ENCODE assay signal across 20 mouse cellular contexts in genomic region chr1:163159911-163160310, GRCm38 (mm10).
DNase-seq lines count a peak whose midpoint lies in the region; ATAC-seq and TF ChIP-seq lines count a peak whose summit lies in the region.
"Had no signal": no experiment of that assay in that cellular context is flagged by ENCODE, and none has a peak within 500 bp of the region (broad histone marks: within the 10 kb centered on the region; RNA-seq: fewer than 3 reads in every experiment).

No protein-coding gene starts in this region.

- no peak overlapping the region for H3K27ac ChIP-seq in stomach, embryonic 14.5 days (ENCODE audit: low read length)
- no peak overlapping the region for H3K27ac ChIP-seq in stomach, postnatal 0 days (replicated peaks)
- peak overlapping the region; percentile 8; the same call in 1 of the 2 replicates for H3K27ac ChIP-seq in embryonic facial prominence, embryonic 10.5 days (replicated peaks)
- no peak overlapping the region for H3K27ac ChIP-seq in kidney, embryonic 16.5 days (ENCODE audit: low read length)
- no peak overlapping the region for H3K27ac ChIP-seq in midbrain, postnatal 0 days (ENCODE audit: low read depth, low read length)
- H3K27ac ChIP-seq: embryonic facial prominence, embryonic 15.5 days; forebrain, embryonic 10.5 days; midbrain, embryonic 15.5 days had no signal

- no peak for TF ChIP-seq EP300 in stomach, postnatal 0 days (optimal IDR thresholded peaks at IDR 0.05)

- 0 out of 2 replicates have a peak, but pooled peaks have one; percentile 2 for ATAC-seq in stomach, embryonic 14.5 days (ENCODE audit: insufficient number of reproducible peaks, insufficient read depth, low FRiP score, low read depth)
- no peak for ATAC-seq in stomach, postnatal 0 days (ENCODE audit: low FRiP score, low TSS enrichment)
- ATAC-seq in kidney, embryonic 16.5 days (ENCODE audit: low FRiP score, low TSS enrichment): peak; percentile 46; the same call in 1 of the 2 replicates
- ATAC-seq in midbrain, postnatal 0 days (ENCODE audit: low FRiP score): no peak
- ATAC-seq: midbrain, embryonic 15.5 days; Patski had no signal

- no peak overlapping the region for H3K4me3 ChIP-seq in stomach, embryonic 14.5 days (ENCODE audit: low read depth, low read length)
- no peak overlapping the region for H3K4me3 ChIP-seq in stomach, postnatal 0 days (ENCODE audit: low read depth, low read length)
- no peak overlapping the region for H3K4me3 ChIP-seq in embryonic facial prominence, embryonic 10.5 days
- no peak overlapping the region for H3K4me3 ChIP-seq in kidney, embryonic 16.5 days (ENCODE audit: low read length)
- H3K4me3 ChIP-seq in midbrain, postnatal 0 days (ENCODE audit: low read depth, low read length): no peak overlapping the region
- H3K4me3 ChIP-seq: embryonic facial prominence, embryonic 15.5 days; forebrain, embryonic 10.5 days; megakaryocyte, embryonic 14.5 days; midbrain, embryonic 15.5 days had no signal

- H3K4me1 ChIP-seq in stomach, embryonic 14.5 days (ENCODE audit: control insufficient read depth, insufficient read depth, low read length): 0 out of 2 replicates have a peak, but pooled peaks cover 5% of the 10 kb centered on the region
- H3K4me1 ChIP-seq in stomach, postnatal 0 days (replicated peaks; ENCODE audit: control insufficient read depth, insufficient read depth): no peaks in the 10 kb centered on the region
- peaks cover 33% of the 10 kb centered on the region for H3K4me1 ChIP-seq in embryonic facial prominence, embryonic 10.5 days
- H3K4me1 ChIP-seq in kidney, embryonic 16.5 days (ENCODE audit: insufficient read depth, low read length): no peaks in the 10 kb centered on the region
- H3K4me1 ChIP-seq in midbrain, postnatal 0 days (ENCODE audit: insufficient read depth, low read length): no peaks in the 10 kb centered on the region
- H3K4me1 ChIP-seq: megakaryocyte, embryonic 14.5 days; midbrain, embryonic 15.5 days had no signal

- H3K9ac ChIP-seq in stomach, embryonic 14.5 days (replicated peaks; ENCODE audit: low read depth, low read length): no peak overlapping the region
- no peak overlapping the region for H3K9ac ChIP-seq in stomach, postnatal 0 days (ENCODE audit: low read length)
- H3K9ac ChIP-seq in kidney, embryonic 16.5 days (replicated peaks; ENCODE audit: low read length): no peak overlapping the region
- H3K9ac ChIP-seq in midbrain, postnatal 0 days (replicated peaks; ENCODE audit: low read length, poor library complexity, severe bottlenecking): no peak overlapping the region
- H3K9ac ChIP-seq: embryonic facial prominence, embryonic 15.5 days; midbrain, embryonic 15.5 days had no signal

- no peak for DNase-seq in stomach, postnatal 0 days (ENCODE audit: low spot score)
- peak; percentile 56 for DNase-seq in embryonic facial prominence, embryonic 10.5 days (ENCODE audit: low spot score)
- DNase-seq in midbrain, postnatal 0 days (ENCODE audit: low spot score): no peak
- DNase-seq in right cerebral cortex, adult 2 months (ENCODE audit: low spot score in 2 of 2): no peak
- no peak for DNase-seq in frontal cortex, postnatal 14 days (ENCODE audit: low spot score in 2 of 2)
- DNase-seq: adrenal gland, postnatal 14 days; cerebellum, postnatal 14 days; gastrocnemius, postnatal 10 days; heart, adult 18-20 months; heart, postnatal 36 days; lung, adult 18-20 months; lung, postnatal 14 days; thymus, postnatal 36 days had no signal

- no peak overlapping the region for H3K4me2 ChIP-seq in stomach, embryonic 14.5 days (replicated peaks; ENCODE audit: low read depth, low read length)
- H3K4me2 ChIP-seq in stomach, postnatal 0 days (replicated peaks; ENCODE audit: low read depth): no peak overlapping the region
- no peak overlapping the region for H3K4me2 ChIP-seq in kidney, embryonic 16.5 days (replicated peaks; ENCODE audit: low read depth, low read length)
- no peak overlapping the region for H3K4me2 ChIP-seq in midbrain, postnatal 0 days (ENCODE audit: low read depth, low read length, poor library complexity, severe bottlenecking)
- H3K4me2 ChIP-seq: embryonic facial prominence, embryonic 15.5 days; midbrain, embryonic 15.5 days had no signal

- no peaks in the 10 kb centered on the region for H3K27me3 ChIP-seq in stomach, embryonic 14.5 days (ENCODE audit: control insufficient read depth, insufficient read depth, low read length)
- H3K27me3 ChIP-seq in stomach, postnatal 0 days (ENCODE audit: control insufficient read depth, insufficient read depth, low read length): no peaks in the 10 kb centered on the region
- no peaks in the 10 kb centered on the region for H3K27me3 ChIP-seq in embryonic facial prominence, embryonic 10.5 days (replicated peaks; ENCODE audit: low read depth, poor library complexity, severe bottlenecking)
- H3K27me3 ChIP-seq in kidney, embryonic 16.5 days (ENCODE audit: insufficient read depth, low read length): no peaks in the 10 kb centered on the region
- no peaks in the 10 kb centered on the region for H3K27me3 ChIP-seq in midbrain, postnatal 0 days (ENCODE audit: insufficient read depth, low read length)
- H3K27me3 ChIP-seq: embryonic facial prominence, embryonic 15.5 days; megakaryocyte, embryonic 14.5 days; midbrain, embryonic 15.5 days; Patski had no signal

- no peak for TF ChIP-seq CTCF in stomach, postnatal 0 days (IDR thresholded peaks at IDR 0.05; ENCODE audit: low read depth)
- TF ChIP-seq CTCF in midbrain, postnatal 0 days (IDR thresholded peaks at IDR 0.05): no peak

- H3K36me3 ChIP-seq in stomach, embryonic 14.5 days (ENCODE audit: control insufficient read depth, insufficient read depth, low read length): no peaks in the 10 kb centered on the region
- no peaks in the 10 kb centered on the region for H3K36me3 ChIP-seq in stomach, postnatal 0 days (ENCODE audit: control insufficient read depth, insufficient read depth, low read length)
- H3K36me3 ChIP-seq in embryonic facial prominence, embryonic 10.5 days (replicated peaks): no peaks in the 10 kb centered on the region
- H3K36me3 ChIP-seq in kidney, embryonic 16.5 days (ENCODE audit: insufficient read depth, low read length): no peaks in the 10 kb centered on the region
- no peaks in the 10 kb centered on the region for H3K36me3 ChIP-seq in midbrain, postnatal 0 days (ENCODE audit: insufficient read depth, low read length)
- H3K36me3 ChIP-seq: embryonic facial prominence, embryonic 15.5 days; forebrain, embryonic 10.5 days; midbrain, embryonic 15.5 days had no signal

- WGBS in stomach, embryonic 14.5 days: 20% methylated on average over 3 of the region's 3 CpGs
- WGBS in stomach, postnatal 0 days: 35% methylated on average over 3 of the region's 3 CpGs
- 21% methylated on average over 3 of the region's 3 CpGs for WGBS in embryonic facial prominence, embryonic 10.5 days
- 26% methylated on average over 3 of the region's 3 CpGs for WGBS in kidney, embryonic 16.5 days
- 79% methylated on average over 3 of the region's 3 CpGs for WGBS in midbrain, postnatal 0 days

- H3K9me3 ChIP-seq in stomach, embryonic 14.5 days (ENCODE audit: control insufficient read depth, low read depth, low read length): no peaks in the 10 kb centered on the region
- H3K9me3 ChIP-seq in stomach, postnatal 0 days (ENCODE audit: control insufficient read depth, low read length): no peaks in the 10 kb centered on the region
- no peaks in the 10 kb centered on the region for H3K9me3 ChIP-seq in embryonic facial prominence, embryonic 10.5 days
- no peaks in the 10 kb centered on the region for H3K9me3 ChIP-seq in kidney, embryonic 16.5 days (ENCODE audit: low read length)
- no peaks in the 10 kb centered on the region for H3K9me3 ChIP-seq in midbrain, postnatal 0 days (ENCODE audit: low read length)
- H3K9me3 ChIP-seq: embryonic facial prominence, embryonic 15.5 days; forebrain, embryonic 10.5 days; megakaryocyte, embryonic 14.5 days; midbrain, embryonic 15.5 days had no signal

Comparison
In these comparisons a context has a peak if more than half of its experiments do, and no peak if none do; other contexts are left out.
1. ATAC-seq: peak in stomach, embryonic 14.5 days (single experiment) and kidney, embryonic 16.5 days (single experiment); none in stomach, postnatal 0 days (single experiment) and midbrain, postnatal 0 days (single experiment).